Mouse (Mus musculus): ENCODE data around the gene Xlr5a. TPM values are rescaled to one million over a fixed set of nuclear protein-coding genes. Genes with fewer than 3 reads are reported as not detected.
"Not testable (repeated sequence)": the region's sequence is repeated elsewhere in the genome, so short reads cannot be mapped to it uniquely, and the experiment has no call there.

Xlr5a gene
- total RNA-seq, 2 experiments from 2014 or later, result not detected

DNA sequence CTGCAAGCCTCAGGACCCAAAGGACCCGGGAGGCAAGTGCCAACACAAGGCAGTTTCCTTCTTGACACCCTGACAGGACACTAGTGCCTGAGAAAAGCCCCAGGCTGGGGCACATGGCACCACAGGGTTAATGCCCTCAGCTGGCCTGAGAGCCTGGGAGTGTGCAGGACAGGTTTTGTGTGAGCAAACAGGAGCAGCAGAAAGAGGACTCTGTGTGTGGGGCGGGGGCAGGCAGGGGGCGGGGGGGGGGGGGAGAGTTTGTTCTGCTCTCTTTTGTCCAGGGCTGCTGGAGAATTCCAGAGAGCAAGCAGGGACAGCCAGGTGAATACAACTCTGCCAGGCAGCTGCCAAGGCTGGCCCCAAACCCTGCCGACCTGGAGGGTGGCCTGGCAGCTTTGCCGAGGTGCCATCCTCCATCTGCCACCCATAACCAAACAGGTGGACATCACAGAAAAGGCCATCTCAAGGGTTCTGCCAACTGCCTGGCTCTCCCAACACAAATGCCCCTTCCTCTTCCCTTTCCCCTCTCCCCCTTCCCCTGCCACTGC lies 225.9 kb downstream of the Xlr5a start:
- DNase-seq (ENCODE audit: extremely low spot score in 1 of 2, low spot score in 2 of 2); H3K4me3 ChIP-seq; H3K27ac ChIP-seq: not testable (repeated sequence)
- intact Hi-C loops (cut with DNase I), result loop anchor here (10.0 kb wide), 1 partner anchor 158 kb away; the partner anchor contains the start of gene F8a

DNA sequence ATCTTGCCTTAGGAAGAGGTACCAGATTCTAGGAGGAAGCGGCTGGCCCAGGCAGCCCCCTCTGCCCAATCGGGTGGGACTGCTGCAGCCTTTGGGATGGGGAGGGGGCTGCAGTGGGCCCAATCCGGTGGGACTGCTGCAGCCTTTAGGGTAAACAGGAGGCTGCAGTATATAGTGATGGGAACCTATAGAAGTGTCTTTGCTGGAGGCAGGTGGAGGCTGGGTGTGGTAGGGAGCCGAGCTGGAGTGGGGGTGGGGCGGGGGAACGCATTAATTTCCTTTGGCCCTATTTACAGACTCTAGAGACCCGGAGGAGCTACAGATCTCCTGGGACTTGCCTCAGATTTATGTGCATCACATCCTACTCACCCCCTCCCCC lies 228.4 kb downstream of the Xlr5a start, which contains the start of gene Pnma3:
Gene Pnma3, plus strand, starts transcription at position 373 of the 379 bp plus-strand sequence.
- Histone ChIP-seq H3K27ac (peak within 1 kb of the TSS; percentile 64), H3K4me3 (peak within 1 kb of the TSS; percentile 53)
- TF ChIP-seq CTCF (IDR thresholded peaks at IDR 0.05), result no peak
- intact Hi-C loops (cut with DNase I), result loop anchor here (10.0 kb wide), 1 partner anchor 160 kb away; the partner anchor contains the start of gene F8a
- no peak for DNase-seq (ENCODE audit: extremely low spot score in 1 of 2, low spot score in 2 of 2)

DNA sequence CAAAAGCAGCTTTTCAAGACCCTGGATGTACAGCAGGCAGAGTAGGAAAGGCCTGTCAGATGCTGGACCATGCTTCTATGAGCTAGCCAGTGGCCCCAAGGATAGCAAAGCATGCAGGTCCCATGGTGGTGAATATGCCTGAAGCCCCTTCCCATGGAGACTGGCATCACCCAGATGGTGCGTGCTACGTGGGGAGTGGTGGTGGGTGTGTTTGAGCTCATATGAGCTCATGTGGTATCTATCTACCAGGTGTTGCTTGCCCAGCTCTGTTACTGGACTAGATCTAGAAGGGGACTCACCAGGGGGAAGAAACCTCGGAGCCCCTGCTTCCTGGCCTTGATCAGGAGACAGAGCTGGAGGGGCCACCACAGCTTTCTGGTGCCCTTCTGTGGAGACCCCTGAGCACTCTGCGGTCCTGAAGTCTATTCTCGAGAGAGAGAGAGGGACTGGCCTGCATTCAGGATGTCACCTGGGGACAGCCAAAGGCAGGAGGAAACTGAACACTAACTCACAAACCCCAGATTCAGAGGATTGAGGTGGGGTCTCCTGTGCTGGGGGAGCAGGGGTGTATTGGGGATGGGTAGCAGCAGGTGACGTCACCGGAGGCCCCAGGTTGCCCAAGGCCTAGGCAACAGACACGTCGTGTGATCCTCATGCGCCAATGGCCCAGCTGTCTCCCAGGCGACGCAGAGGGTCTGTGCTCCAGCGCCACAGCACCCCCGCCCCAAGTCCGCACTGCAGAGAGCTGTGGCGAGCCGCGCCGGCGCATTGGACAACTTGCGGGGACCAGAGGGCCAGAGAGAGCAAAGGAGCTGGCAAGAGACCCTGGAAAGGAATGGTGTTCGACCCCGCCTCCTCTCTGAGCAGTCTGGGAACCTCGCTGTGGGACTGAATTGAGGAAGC lies 229.0 kb downstream of the Xlr5a start:
- peak overlapping the region; percentile 64 for H3K27ac ChIP-seq

DNA sequence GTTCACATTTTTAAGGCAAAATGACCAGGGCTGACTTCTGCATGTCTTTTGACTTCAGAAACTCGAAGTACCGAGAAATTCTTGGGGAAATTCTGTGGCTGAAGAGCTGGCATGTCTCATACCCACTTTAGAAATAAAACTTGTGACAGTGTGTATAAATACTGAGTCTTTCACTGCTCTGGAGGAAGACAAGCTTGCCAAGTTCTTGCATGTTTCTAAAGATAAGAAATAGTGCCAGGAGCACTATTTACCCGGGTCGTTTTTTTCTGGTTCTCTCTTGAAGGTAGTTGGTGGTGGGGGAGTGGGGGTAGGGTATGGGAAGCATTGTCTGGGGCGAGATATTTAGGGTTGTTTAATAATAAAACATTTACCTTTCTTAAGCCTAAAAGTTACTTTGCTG lies 230.5 kb downstream of the Xlr5a start:
- Histone ChIP-seq H3K4me3 (no peak overlapping the region), H3K27ac (no peak overlapping the region)
- intact Hi-C loops (cut with DNase I), result loop anchor here (10.0 kb wide), 1 partner anchor 162 kb away; the partner anchor contains the start of gene F8a
- TF ChIP-seq CTCF (IDR thresholded peaks at IDR 0.05), result no peak
- DNase-seq (ENCODE audit: extremely low spot score in 1 of 2, low spot score in 2 of 2), result no peak

More for the DNA sequence above, 229.0 kb downstream of the Xlr5a start:
- peak; percentile 19 to 24 for DNase-seq (ENCODE audit: extremely low spot score in 1 of 2, low spot score in 2 of 2)
- H3K4me3 ChIP-seq, result peak overlapping the region; percentile 53
- intact Hi-C loops (cut with DNase I), result loop anchor here (10.0 kb wide), 1 partner anchor 161 kb away; the partner anchor contains the start of gene F8a
- no peak for TF ChIP-seq CTCF (IDR thresholded peaks at IDR 0.05)

DNA sequence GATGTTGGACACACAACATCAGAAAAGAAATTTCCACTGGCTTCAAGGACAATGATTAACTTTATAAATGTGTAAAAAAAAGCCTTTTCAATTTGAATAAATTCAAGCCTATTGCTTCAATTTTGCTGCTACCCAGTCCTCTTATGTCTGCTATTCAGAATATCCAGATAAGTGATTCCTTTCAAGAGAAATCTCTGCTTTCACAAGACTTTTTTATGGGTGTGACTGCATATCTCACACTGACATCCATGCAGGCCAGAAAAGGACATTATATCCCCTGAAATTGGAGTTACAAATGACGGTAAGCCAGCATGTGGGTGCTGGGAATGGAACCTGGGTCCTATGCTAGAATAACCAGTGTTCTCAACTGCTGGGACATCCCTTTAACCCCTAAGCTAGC lies 231.2 kb downstream of the Xlr5a start:
- Histone ChIP-seq H3K27ac (no peak overlapping the region), H3K4me3 (no peak overlapping the region)
- TF ChIP-seq CTCF (IDR thresholded peaks at IDR 0.05), result no peak
- no peak for DNase-seq (ENCODE audit: extremely low spot score in 1 of 2, low spot score in 2 of 2)
- intact Hi-C loops (cut with DNase I), result loop anchor here (10.0 kb wide), 1 partner anchor 163 kb away; the partner anchor contains the start of gene F8a

Other genes with a start within 250 kb of the Xlr5a start
- gene Pnma3, start 228.2 kb downstream of the Xlr5a start, total RNA-seq (2021), result 10 to 100 TPM; 14.4 to 16.3 TPM
- gene Xlr4a, start 210.5 kb downstream of the Xlr5a start, total RNA-seq (2021), result 1 to 10 TPM in 1 of 2 experiments, not detected in 1; 1.0 TPM
- 1 to 10 TPM; 1.4 to 3.3 TPM for gene Xlr3a, start 195.9 kb downstream of the Xlr5a start, total RNA-seq (2021)
- 1 to 10 TPM in 1 of 2 experiments, under 1 TPM in 1; 0.93 to 2.7 TPM for gene Gm14685, start 175.9 kb downstream of the Xlr5a start, total RNA-seq (2021)
- not detected for gene Xlr5b, start 144.2 kb downstream of the Xlr5a start, total RNA-seq (2021)
- under 1 TPM in 1 of 2 experiments, not detected in 1; 0.63 TPM for gene DXBay18, start 143.5 kb downstream of the Xlr5a start, total RNA-seq (2021)
- gene Spin2d, start 116.0 kb downstream of the Xlr5a start, total RNA-seq (2021), result not detected
- gene Xlr3b, start 100.8 kb downstream of the Xlr5a start, total RNA-seq (2021), result 1 to 10 TPM in 1 of 2 experiments, under 1 TPM in 1; 0.26 to 8.9 TPM
- gene Xlr4b, start 78.6 kb downstream of the Xlr5a start, total RNA-seq (2021), result 1 to 10 TPM in 1 of 2 experiments, not detected in 1; 2.0 TPM
- 10 to 100 TPM; 16.3 to 18.6 TPM for gene F8a, start 64.7 kb downstream of the Xlr5a start, total RNA-seq (2021)
- gene Xlr4c, start 49.8 kb downstream of the Xlr5a start, total RNA-seq (2021), result not detected
- not detected for gene Xlr3c, start 27.6 kb downstream of the Xlr5a start, total RNA-seq (2021)
- not detected for gene Xlr5c, start within 50 bp of the Xlr5a start, total RNA-seq (2021)
- not detected for gene Gm45015, start 43.9 kb upstream of the Xlr5a start, total RNA-seq (2021)
- 10 to 100 TPM; 18.6 to 21.3 TPM for gene Zfp275, start 49.6 kb upstream of the Xlr5a start, total RNA-seq (2021)
- gene Gm18336, start 105.8 kb upstream of the Xlr5a start, total RNA-seq (2021), result under 1 TPM in 1 of 2 experiments, not detected in 1; 0.20 TPM
- 1 to 10 TPM; 1.9 to 2.1 TPM for gene Zfp92, start 118.1 kb upstream of the Xlr5a start, total RNA-seq (2021)
- not detected for gene Trex2, start 142.4 kb upstream of the Xlr5a start, total RNA-seq (2021)
- gene Haus7, start 166.1 kb upstream of the Xlr5a start, total RNA-seq (2021), result 1 to 10 TPM; 7.9 to 9.2 TPM
- gene Bgn, start 190.6 kb upstream of the Xlr5a start, total RNA-seq (2021), result 10 to 100 TPM; 15.5 to 17.6 TPM
- gene Atp2b3, start 210.1 kb upstream of the Xlr5a start, total RNA-seq (2021), result 100 to 1,000 TPM in 1 of 2 experiments, 10 to 100 TPM in 1; 99.8 to 105 TPM